Mouse (Mus musculus) CH12.LX (cell line): ENCODE measurements around the gene Mknk1. TPM values are rescaled to one million over a fixed set of nuclear protein-coding genes. Genes with fewer than 3 reads are reported as not detected.

Experiments used
- DNase-seq: peaks from one replicate; pipeline ENCODE4 v3.0.0-alpha.2; 2013; ENCODE audit errors: extremely low read depth
- H3K27ac ChIP-seq: 2 replicates; pipeline ENCODE4 v1.5.1; 2012; ENCODE audit warnings: low read depth, mild to moderate bottlenecking, control low read depth, moderate library complexity; ENCODE audit not compliant: insufficient read depth
- H3K27me3 ChIP-seq: replicated peaks from 2 replicates; pipeline ENCODE3; 2012; ENCODE audit warnings: inconsistent platforms
- H3K36me3 ChIP-seq, 2 experiments: replicated peaks in 1 of 2; 2 replicates each; pipeline versions ENCODE3 to v1.6.1; 2012; ENCODE audit warnings: inconsistent platforms in 1 of 2, low read length in 1 of 2, mild to moderate bottlenecking in 1 of 2, mixed read lengths in 1 of 2, moderate library complexity in 1 of 2; ENCODE audit not compliant: control insufficient read depth in 1 of 2, insufficient read depth in 1 of 2
- H3K4me1 ChIP-seq, 2 experiments: 2 replicates each; pipeline ENCODE4 v1.6.1; 2012; ENCODE audit warnings: inconsistent platforms in 1 of 2, moderate library complexity in 1 of 2; ENCODE audit not compliant: insufficient read depth in 2 of 2, control insufficient read depth in 1 of 2
- H3K4me2 ChIP-seq: 2 replicates; pipeline ENCODE4 v1.6.1; 2012; ENCODE audit warnings: low read depth, mild to moderate bottlenecking, control low read depth; ENCODE audit not compliant: poor library complexity, insufficient read depth, severe bottlenecking
- H3K4me3 ChIP-seq, 3 experiments: fragments of 150-350 bp in 1 of 3; sonication (generic) in 1 of 3; replicated peaks in 1 of 3; 2 replicates each; pipeline versions ENCODE3 to v1.5.1; 2011 to 2012; ENCODE audit warnings: low read depth in 2 of 3, low read length in 2 of 3, mild to moderate bottlenecking in 2 of 3, moderate library complexity in 2 of 3, control low read depth in 1 of 3, improper control_type of control experiment in 1 of 3, inconsistent platforms in 1 of 3, mixed read lengths in 1 of 3; ENCODE audit not compliant: poor library complexity in 1 of 3
- H3K79me2 ChIP-seq: replicated peaks from 2 replicates; pipeline ENCODE4 v1.6.1; 2012; ENCODE audit warnings: mild to moderate bottlenecking, moderate library complexity; ENCODE audit not compliant: control insufficient read depth, poor library complexity, insufficient read depth, severe bottlenecking; ENCODE audit errors: extremely low read depth
- H3K9ac ChIP-seq: 2 replicates; pipeline ENCODE4 v1.6.1; 2012; ENCODE audit warnings: low read depth, mild to moderate bottlenecking, control low read depth, moderate library complexity; ENCODE audit not compliant: insufficient read depth
- H3K9me3 ChIP-seq: replicated peaks from 2 replicates; pipeline ENCODE3; 2012; ENCODE audit warnings: low read length, inconsistent platforms, mixed read lengths
- ELF1 ChIP-seq: IDR thresholded peaks from 2 replicates; pipeline ENCODE4 v1.6.1; 2014; ENCODE audit warnings: low read depth, mild to moderate bottlenecking, inconsistent platforms, low read length, improper control_type of control experiment
- EP300 ChIP-seq: IDR thresholded peaks from 2 replicates; pipeline ENCODE4 v1.6.1; 2011; ENCODE audit warnings: low read length, improper control_type of control experiment
- ETS1 ChIP-seq: conservative IDR thresholded peaks from 2 replicates; pipeline ENCODE4 v1.6.1; 2012; ENCODE audit warnings: low read depth, mild to moderate bottlenecking, inconsistent platforms, low read length, improper control_type of control experiment, moderate library complexity
- IRF4 ChIP-seq: IDR thresholded peaks from 2 replicates; pipeline ENCODE4 v1.6.1; 2014; ENCODE audit warnings: low read depth, mild to moderate bottlenecking, inconsistent platforms, low read length, improper control_type of control experiment
- MAX ChIP-seq: IDR thresholded peaks from 2 replicates; pipeline ENCODE4 v1.6.1; 2011; ENCODE audit warnings: low read length, improper control_type of control experiment
- MEF2A ChIP-seq: IDR thresholded peaks from 2 replicates; pipeline ENCODE4 v1.6.1; 2014; ENCODE audit warnings: low read depth, mild to moderate bottlenecking, inconsistent platforms, low read length, improper control_type of control experiment, borderline replicate concordance
- POLR2AphosphoS2 ChIP-seq: IDR thresholded peaks from 2 replicates; pipeline ENCODE4 v1.6.1; 2011; ENCODE audit warnings: low read depth, low read length, improper control_type of control experiment
- RCOR1 ChIP-seq: conservative IDR thresholded peaks from 2 replicates; pipeline ENCODE4 v1.6.1; 2012; ENCODE audit warnings: low read depth, mild to moderate bottlenecking, inconsistent platforms, low read length, improper control_type of control experiment
- SMC3 ChIP-seq: IDR thresholded peaks from 2 replicates; pipeline ENCODE4 v1.6.1; 2011; ENCODE audit warnings: low read depth, low read length, improper control_type of control experiment
- TBP ChIP-seq: conservative IDR thresholded peaks from 2 replicates; pipeline ENCODE4 v1.6.1; 2011; ENCODE audit warnings: low read depth, low read length, improper control_type of control experiment
- UBTF ChIP-seq: IDR thresholded peaks from 2 replicates; pipeline ENCODE4 v1.6.1; 2012; ENCODE audit warnings: low read depth, mild to moderate bottlenecking, inconsistent platforms, low read length, improper control_type of control experiment, moderate library complexity
- USF1 ChIP-seq: IDR thresholded peaks from 2 replicates; pipeline ENCODE4 v1.6.1; 2014; ENCODE audit warnings: low read depth, mild to moderate bottlenecking, inconsistent platforms, low read length, improper control_type of control experiment
- USF2 ChIP-seq: conservative IDR thresholded peaks from 2 replicates; pipeline ENCODE4 v1.6.1; 2011; ENCODE audit warnings: low read depth, low read length, improper control_type of control experiment
- ZC3H11A ChIP-seq: IDR thresholded peaks from 2 replicates; pipeline ENCODE4 v1.6.1; 2012; ENCODE audit warnings: low read depth, mild to moderate bottlenecking, inconsistent platforms, low read length, improper control_type of control experiment
- dilution Hi-C: fragments of 300-500 bp; cut with MboI; formaldehyde crosslinking; loops from 2 replicates; pipeline ENCODE4 v1.14.3; 2020; ENCODE audit warnings: low sequenced_read_pairs; ENCODE audit not compliant: extremely low pct_unique_long_range_greater_than_20kb, extremely low pct_ligation_motif_present
- in situ Hi-C: fragments of 300-500 bp; cut with MboI; formaldehyde crosslinking; loops from 3 replicates; pipeline ENCODE4 v1.14.3; 2019; ENCODE audit warnings: low sequenced_read_pairs, low pct_ligation_motif_present, low pct_unique_long_range_greater_than_20kb, mixed read lengths
- polyA plus RNA-seq: library from polyadenylated mRNA; unstranded; fragments of >175 nt; gene quantifications from 2 replicates; pipeline ENCODE4 v1.2.1, GENCODE M21; 2012; ENCODE audit warnings: low read depth; ENCODE audit not compliant: insufficient read length
- total RNA-seq, 2 experiments: library from RNA; depleted of rRNA; stranded (reverse); fragments of 300-350 nt in 1 of 2; fragments of >200 nt in 1 of 2; gene quantifications; 2 replicates each; pipeline ENCODE4 v1.2.3; 2012 to 2014

The Mknk1 gene
- total and polyA plus RNA-seq, 3 experiments, result 17.8 to 39.0 (median 31.5) TPM

DNA sequence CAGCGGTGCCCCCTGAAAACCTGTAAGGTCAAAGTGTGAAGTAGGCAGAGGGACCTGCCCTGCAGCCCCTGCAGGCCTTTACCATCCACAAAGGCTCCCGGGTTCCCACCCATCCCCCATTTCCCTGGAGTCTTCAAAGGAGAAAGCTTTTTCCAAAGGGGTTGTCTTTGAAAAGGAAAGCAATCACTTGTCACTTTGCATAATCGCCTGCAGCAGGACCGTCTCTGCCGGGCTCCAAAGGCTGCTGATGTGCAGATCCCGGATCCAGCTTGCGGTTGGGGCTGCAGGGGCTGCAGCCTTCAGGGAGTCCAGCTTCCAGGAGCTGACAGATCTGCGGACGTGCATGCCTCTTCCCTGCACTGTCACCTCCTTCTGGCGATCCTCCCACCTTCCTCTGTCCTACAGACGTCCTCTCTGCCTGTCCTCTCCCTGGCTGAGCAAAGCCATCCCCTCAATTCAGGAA, 39.2 kb downstream of the Mknk1 start:
- H3K9me3 ChIP-seq, result no peaks in the 10 kb centered on the region
- H3K79me2 ChIP-seq, result no peaks in the 10 kb centered on the region
- TF ChIP-seq MAX, result no peak
- TF ChIP-seq SMC3, result no peak
- H3K4me2 ChIP-seq, result no peak overlapping the region
- no peak overlapping the region for H3K27ac ChIP-seq
- no peaks in the 10 kb centered on the region for H3K4me1 ChIP-seq
- H3K4me3 ChIP-seq, result no peak overlapping the region
- H3K27me3 ChIP-seq, result peaks cover 2% of the 10 kb centered on the region
- no peak overlapping the region for H3K9ac ChIP-seq
- DNase-seq, result no peak
- in situ Hi-C loops, result no loop called here
- H3K36me3 ChIP-seq, result peaks cover 49 to 71% of the 10 kb centered on the region in 2 experiments
- dilution Hi-C loops, result no loop called here

GRCm38 (mm10) chr4:115878828-115879227, 39.8 kb downstream of the Mknk1 start:
- Histone ChIP-seq H3K79me2 (no peaks in the 10 kb centered on the region), H3K4me2 (no peak overlapping the region), H3K36me3 (peaks cover 44 to 65% of the 10 kb centered on the region in 2 experiments), H3K27ac (no peak overlapping the region), H3K9ac (no peak overlapping the region), H3K4me3 (no peak overlapping the region), H3K4me1 (no peaks in the 10 kb centered on the region), H3K27me3 (peaks cover 3% of the 10 kb centered on the region), H3K9me3 (no peaks in the 10 kb centered on the region)
- dilution Hi-C loops, result no loop called here
- TF ChIP-seq USF1 (no peak), USF2 (no peak)
- no peak for DNase-seq
- in situ Hi-C loops, result no loop called here

DNA sequence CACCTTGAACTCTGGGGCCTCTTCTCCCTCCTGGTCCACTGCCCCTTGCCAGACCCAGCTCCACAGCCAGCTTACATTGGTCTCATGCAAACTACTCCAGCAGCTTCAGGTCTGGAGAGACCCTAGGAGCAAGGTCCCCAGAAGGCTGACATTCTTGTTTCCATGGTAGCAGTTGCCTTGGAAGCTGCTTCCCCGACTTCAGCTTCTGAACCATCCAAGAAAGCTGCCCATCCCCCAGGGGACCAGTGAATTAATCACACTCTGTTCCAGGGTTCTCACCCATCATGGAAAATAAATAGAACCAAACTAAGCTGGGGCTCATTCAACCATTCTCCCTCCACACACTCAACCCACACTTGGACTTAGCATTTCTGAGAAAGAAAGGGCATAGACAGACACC, 42.2 kb downstream of the Mknk1 start:
- no peak overlapping the region for H3K9ac ChIP-seq
- H3K9me3 ChIP-seq, result no peaks in the 10 kb centered on the region
- dilution Hi-C loops, result no loop called here
- no peak overlapping the region for H3K27ac ChIP-seq
- H3K4me2 ChIP-seq, result no peak overlapping the region
- H3K4me1 ChIP-seq, result no peaks in the 10 kb centered on the region
- DNase-seq, result no peak
- TF ChIP-seq MEF2A, result no peak
- no peak for TF ChIP-seq IRF4
- TF ChIP-seq POLR2AphosphoS2, result no peak
- TF ChIP-seq RCOR1, result no peak
- TF ChIP-seq EP300, result no peak
- TF ChIP-seq ELF1, result no peak
- no peak for TF ChIP-seq UBTF
- no peak for TF ChIP-seq TBP
- TF ChIP-seq ETS1, result no peak
- no peak for TF ChIP-seq ZC3H11A
- no peak overlapping the region for H3K4me3 ChIP-seq
- H3K27me3 ChIP-seq, result peaks cover 18% of the 10 kb centered on the region
- peaks cover 22 to 41% of the 10 kb centered on the region in 2 experiments for H3K36me3 ChIP-seq
- no peaks in the 10 kb centered on the region for H3K79me2 ChIP-seq
- in situ Hi-C loops, result no loop called here
